Mouse (Mus musculus) embryonic stem cell, embryonic (primary cell): ENCODE data around the gene Edn3.

Experiments used
- CTCF ChIA-PET, 4 experiments: fragments of 300-600 bp in 2 of 4; fragments of 350-600 bp in 2 of 4; sonication (Branson Sonifier 250); formaldehyde crosslinking; loops; one replicate each; lab custom pipeline; 2022; ENCODE audit warnings: inconsistent platforms in 2 of 4; lab: Charles Lee
- POLR2A ChIA-PET, 4 experiments: fragments of 300-600 bp in 2 of 4; fragments of 350-600 bp in 2 of 4; sonication (Branson Sonifier 250); formaldehyde crosslinking; loops; one replicate each; lab custom pipeline; 2022; ENCODE audit warnings: antibody characterized with exemption in 4 of 4, inconsistent platforms in 1 of 4; lab: Charles Lee

Gene Edn3

DNA sequence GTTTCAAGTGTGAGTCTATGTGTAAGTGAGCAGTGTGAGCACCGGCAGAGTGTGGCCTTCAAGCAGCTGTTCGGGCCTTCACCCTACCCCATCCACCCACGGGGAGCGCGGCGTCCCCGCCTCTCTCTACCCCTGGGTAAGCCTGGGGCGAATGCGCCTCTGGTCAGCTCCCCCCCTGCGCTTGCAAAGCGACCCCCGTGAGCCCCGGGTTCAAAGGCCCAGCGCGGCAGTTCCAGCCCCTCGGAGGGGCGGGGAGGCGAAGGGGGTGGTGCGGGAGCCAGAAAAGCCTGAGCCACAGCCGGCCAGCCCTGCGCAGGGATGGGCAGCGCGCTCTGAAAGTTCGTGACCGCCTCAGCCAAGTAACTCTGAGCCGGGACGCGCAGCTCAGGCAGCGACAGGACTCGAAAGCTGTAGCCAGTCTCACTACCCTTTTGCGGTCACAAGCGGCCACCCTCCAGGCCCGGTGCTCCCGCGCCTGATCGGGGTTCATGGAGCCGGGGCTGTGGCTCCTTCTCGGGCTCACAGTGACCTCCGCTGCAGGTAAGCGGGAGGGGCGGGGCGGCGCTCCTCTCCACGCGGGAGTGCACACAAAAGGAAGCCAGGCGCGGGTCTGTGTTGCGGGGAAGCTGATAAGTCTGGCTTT is at the start of gene Edn3:
Gene Edn3 (plus strand): TSS at position 141 of the 643 bp plus-strand sequence.
- CTCF ChIA-PET, result interaction anchor here in 3 of 4 experiments (0.5 to 1.5 kb wide), 3 partner anchors 87 to 1671 kb away, joined by 3 to 6 read pairs (median 4); no protein-coding TSS in a partner anchor
- POLR2A ChIA-PET, result interaction anchor here in 2 of 4 experiments (0.7 to 1.0 kb wide), 3 partner anchors 12 to 18 kb away, joined by 3 read pairs; no protein-coding TSS in a partner anchor

GRCm38 (mm10) chr2:174712043-174712442 is 48.4 kb upstream of the Edn3 start:
- ChIA-PET CTCF (interaction anchor here in 3 of 4 experiments (0.7 to 1.0 kb wide), 4 partner anchors 15 to 720 kb away, joined by 3 to 6 read pairs (median 3); no protein-coding TSS in a partner anchor), POLR2A (interaction anchor here in 1 of 4 experiments (0.7 kb wide), 1 partner anchor 15 kb away, joined by 3 read pairs; no protein-coding TSS in a partner anchor)

GRCm38 (mm10) chr2:174715938-174716337 is 44.5 kb upstream of the Edn3 start:
- CTCF ChIA-PET, result no interaction called here
- POLR2A ChIA-PET, result no interaction called here

DNA sequence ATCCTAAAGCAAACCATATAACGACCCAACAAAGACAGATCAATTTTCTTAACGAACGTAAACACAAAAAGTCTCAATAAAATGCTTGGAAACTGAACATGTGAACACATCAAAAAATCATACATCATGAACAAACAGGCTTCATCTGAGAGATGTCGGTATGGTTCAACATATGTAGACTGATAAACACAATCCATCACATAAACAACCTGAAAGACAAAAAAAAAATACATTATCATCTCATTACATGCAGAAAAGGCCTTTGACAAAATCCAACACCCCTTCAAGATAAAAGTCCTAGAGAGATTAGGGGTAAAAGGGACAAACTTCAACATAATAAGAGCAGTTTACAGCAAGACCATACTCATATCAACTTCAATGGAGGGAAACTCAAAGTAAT is 42.6 kb upstream of the Edn3 start:
- POLR2A ChIA-PET, result no interaction called here
- CTCF ChIA-PET, result no interaction called here

DNA sequence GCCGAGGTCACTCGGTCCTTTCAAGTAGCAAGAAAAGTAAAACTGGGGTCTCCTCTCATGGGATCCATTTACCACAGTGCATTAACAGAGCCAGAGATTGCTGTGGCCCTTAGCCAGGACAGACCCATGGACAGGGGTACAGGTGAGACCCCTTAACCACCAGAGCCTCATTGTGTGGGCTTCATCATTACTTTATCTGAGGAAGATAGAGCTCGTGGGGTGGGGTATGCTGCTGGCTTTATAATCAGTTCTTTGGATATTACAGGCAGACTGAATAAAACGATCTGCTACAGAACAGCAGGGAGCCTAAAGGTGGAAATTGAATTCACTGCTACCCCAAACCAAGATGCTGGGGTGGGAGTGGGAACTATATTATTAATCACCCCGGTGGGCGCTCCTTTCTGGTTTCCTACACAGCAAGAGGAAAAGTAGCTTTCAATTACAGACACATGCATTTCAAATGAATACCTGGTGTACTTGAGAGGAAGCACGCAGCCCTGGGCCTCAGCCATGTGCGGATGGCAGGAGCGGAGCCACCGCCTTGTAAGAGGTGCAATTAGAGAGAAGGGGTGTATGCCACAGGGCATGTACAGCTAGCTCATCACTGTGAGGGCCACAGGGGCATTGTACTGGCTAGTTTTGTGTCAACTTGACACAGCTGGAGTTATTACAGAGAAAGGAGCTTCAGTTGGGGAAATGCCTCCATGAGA is 33.1 kb upstream of the Edn3 start:
- ChIA-PET POLR2A (interaction anchor here in 1 of 4 experiments (0.7 kb wide), 1 partner anchor 1100 kb away, joined by 3 read pairs; no protein-coding TSS in a partner anchor), CTCF (interaction anchor here in 1 of 4 experiments (1.2 kb wide), 1 partner anchor 15 kb away, joined by 3 read pairs; no protein-coding TSS in a partner anchor)

DNA sequence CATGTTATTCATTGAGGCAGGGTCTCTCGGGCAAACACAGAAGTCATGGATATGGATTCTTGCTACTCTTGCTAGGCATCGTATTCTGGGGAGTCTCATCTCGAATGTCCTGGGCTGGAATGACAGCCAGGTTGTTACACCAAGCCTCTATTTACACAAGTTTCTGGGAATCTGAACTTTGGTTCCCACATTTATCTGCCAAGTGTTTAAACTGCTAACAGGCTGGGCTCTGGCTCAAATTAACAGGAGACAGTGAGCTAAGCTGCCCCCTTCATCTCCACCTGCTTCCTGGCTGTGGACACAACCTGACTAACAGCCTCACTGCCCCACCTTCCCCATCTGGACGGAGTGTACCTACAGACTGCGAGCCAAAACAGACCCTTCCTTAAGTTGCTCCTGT is 28.5 kb upstream of the Edn3 start:
- ChIA-PET POLR2A (no interaction called here), CTCF (no interaction called here)

DNA sequence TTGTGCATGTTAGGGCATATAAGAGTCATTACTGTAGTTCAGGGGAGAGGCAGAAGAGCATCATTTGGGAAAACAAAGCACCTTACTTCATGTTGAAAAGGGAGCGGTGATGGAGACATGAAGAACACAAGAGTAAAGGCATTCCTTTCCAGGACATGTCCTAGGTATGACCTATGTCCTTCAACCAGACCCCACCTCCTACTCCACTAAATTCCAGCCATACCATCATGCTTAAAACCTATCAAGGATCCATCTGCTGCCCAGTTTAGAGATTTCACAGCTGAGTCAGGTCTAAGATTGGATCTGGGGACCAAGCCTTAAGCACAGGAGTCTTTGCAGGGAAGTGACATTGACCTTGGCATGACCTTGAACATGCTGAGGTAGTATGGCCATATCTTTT is 25.1 kb upstream of the Edn3 start:
- CTCF ChIA-PET, result no interaction called here
- POLR2A ChIA-PET, result no interaction called here

DNA sequence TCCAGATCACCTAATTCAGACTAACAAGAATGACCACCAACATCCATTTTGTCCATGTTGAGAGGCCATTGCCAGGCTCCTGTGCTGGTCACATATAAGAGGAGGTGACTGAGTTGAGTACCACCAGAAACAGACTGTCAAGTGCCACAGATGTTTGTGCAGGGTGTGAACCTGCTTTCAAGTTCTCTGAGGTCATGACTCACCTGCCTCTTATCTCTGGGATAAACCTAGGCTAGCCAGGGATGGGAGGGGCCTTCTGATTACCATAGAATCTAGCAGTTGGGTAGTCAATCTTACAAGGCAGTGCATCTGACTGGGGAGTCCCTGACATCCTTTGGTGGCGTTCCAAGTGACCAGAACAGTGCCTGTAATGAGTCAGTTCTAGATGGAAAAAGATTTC is 13.2 kb upstream of the Edn3 start:
- POLR2A ChIA-PET, result no interaction called here

GRCm38 (mm10) chr2:174748381-174748780 is 12.0 kb upstream of the Edn3 start:
- ChIA-PET POLR2A (interaction anchor here in 1 of 4 experiments (0.7 to 1.2 kb wide), 3 partner anchors 9 to 74 kb away, joined by 3 read pairs; no protein-coding TSS in a partner anchor), CTCF (interaction anchor here in 1 of 4 experiments (0.6 to 1.0 kb wide), 2 partner anchors 437 to 464 kb away, joined by 3 to 5 read pairs; partner anchors contain the start of gene Gnas)

More for the DNA sequence above, 13.2 kb upstream of the Edn3 start:
- CTCF ChIA-PET, result no interaction called here

DNA sequence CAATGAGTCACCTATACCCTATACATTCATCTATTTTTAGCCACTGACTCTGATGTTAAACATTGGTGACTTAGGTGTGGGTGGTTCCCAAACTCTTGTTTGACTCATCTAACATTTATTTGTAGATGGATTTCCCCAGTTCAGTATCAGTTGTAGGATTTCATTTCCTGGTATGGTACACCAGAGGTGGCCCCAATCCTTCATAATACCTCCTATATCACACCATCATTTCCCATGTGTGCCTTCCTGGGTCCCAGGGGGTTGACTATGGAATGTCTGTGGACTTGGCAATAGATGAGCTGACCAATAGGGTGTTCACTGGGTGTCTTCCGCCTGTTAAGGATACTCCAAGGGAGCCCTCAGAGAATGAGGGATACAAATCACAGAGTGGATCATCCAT is 7.2 kb upstream of the Edn3 start:
- ChIA-PET POLR2A (no interaction called here), CTCF (no interaction called here)

DNA sequence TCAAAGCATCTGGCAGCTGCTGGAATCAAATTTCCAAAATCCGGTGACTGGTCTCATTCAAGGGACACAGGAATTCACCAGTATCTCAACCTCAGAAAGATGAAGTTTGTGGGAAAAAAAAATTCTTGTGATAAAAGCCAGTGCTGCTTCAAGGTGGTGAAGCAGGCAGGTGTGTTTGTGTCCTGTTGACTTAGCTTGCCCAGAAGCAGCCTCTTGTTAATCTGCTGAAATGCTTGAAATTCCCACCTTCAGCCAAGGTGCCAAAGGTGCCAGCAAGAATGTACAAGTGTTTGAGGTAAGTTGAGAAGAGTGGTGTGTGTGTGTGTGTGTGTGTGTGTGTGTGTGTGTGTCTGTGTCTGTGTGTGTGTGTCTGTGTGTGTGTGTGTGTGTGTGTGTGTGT is 6.2 kb upstream of the Edn3 start:
- ChIA-PET POLR2A (interaction anchor here in 1 of 4 experiments (0.7 kb wide), 2 partner anchors 40 to 223 kb away, joined by 3 read pairs; no protein-coding TSS in a partner anchor), CTCF (no interaction called here)

DNA sequence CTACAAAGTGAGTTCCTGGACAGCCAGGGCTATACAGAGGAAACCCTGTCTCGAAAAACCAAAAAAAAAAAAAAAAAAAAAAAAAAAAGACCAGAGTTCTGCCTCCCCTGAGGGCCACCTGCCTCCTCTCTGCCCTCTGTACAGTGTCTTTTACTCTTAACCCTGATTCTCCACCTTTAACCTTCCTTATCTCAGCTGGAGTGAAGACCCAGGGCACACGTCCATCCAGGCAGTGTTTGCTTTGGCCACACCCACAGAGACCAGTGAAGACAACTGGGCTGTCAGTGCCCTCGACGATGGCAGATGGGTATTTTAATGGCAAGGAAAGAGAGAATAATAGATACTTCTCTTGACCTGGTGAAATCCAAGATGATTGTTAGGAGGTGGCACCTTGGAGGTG is 1.2 kb upstream of the Edn3 start:
- POLR2A ChIA-PET, result interaction anchor here in 1 of 4 experiments (0.7 kb wide), 1 partner anchor 45 kb away, joined by 5 read pairs; no protein-coding TSS in a partner anchor
- CTCF ChIA-PET, result no interaction called here

DNA sequence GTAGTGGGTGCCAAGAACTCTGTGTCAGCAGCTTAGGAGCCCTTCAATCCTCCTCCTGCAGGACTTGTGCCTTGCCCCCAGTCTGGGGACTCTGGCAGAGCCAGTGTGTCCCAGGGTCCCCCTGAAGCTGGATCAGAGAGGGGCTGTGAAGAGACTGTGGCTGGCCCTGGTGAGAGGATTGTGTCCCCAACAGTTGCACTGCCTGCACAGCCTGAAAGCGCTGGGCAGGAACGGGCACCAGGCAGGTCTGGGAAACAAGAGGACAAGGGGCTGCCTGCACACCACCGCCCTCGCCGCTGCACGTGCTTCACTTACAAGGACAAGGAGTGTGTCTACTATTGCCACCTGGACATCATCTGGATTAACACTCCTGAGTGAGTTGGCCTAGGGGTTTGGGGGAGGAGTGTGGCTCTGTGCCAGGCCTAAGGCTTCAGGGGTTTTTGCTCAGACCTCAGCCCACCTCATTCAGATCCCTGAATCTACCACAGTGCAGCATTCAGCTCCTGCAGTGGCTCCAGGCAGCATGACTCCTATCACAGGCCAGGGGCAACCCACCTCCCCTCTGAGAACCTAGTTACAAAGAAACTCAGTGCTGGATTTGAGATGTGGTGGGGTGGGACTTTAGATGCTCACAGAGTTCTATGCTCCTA is 1.2 kb downstream of the Edn3 start:
- CTCF ChIA-PET, result interaction anchor here in 2 of 4 experiments (0.9 to 1.5 kb wide), 3 partner anchors 88 to 139 kb away, joined by 3 to 6 read pairs (median 4); no protein-coding TSS in a partner anchor
- POLR2A ChIA-PET, result interaction anchor here in 2 of 4 experiments (0.6 to 1.0 kb wide), 2 partner anchors 13 to 1082 kb away, joined by 3 to 4 read pairs; no protein-coding TSS in a partner anchor

DNA sequence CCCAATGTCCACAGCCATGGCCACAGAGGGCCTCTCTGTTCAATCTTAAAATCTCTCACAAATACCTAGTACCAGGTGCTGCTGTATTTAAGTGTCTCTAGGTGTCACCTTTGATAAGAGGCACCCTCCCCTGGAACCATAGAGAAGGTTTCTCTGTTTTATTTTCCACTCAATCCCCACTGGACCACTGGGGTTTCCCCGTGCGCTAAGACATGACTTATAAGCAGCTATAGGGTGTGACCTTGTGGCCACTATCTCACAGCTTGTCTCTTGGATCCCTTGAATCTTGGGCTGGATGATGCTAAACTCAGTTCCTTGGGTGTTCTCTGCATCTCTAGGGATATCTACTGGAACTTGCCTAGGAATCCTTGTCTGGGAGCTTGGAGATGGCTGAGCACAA is 1.9 kb downstream of the Edn3 start:
- ChIA-PET POLR2A (no interaction called here), CTCF (interaction anchor here in 1 of 4 experiments (1.1 kb wide), 1 partner anchor 450 kb away, joined by 3 read pairs; no protein-coding TSS in a partner anchor)

DNA sequence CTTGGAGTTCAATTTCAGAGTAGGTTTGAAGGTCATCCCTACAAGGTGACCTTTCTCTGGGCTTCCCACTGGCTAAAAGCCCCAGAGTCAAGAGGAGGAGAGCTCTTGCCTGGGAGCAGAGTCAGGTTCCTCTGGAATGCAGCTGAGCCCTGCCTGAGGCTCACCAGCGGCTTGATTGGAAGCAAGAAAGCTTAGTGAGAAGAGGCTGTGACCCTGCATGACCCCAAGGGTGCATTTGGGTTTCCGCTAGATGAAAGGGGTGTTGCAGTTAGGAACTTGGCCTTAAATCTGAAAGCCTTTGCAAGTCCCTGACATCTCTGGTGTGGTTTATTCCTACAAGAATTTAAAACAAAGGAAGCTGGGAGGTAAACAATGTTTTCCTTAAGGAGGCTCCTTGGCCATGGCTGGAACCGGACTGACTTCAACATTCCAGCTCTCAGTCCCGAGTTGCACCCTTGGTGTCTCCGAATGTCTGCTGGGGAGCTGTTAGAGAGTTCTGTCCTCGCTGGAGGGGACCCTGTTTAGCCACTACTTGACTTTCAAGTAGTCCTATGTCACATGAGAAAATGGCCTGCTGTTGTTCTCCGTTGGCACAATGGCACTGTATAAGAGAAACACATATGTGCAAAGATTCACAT is 8.6 kb downstream of the Edn3 start:
- POLR2A ChIA-PET, result interaction anchor here in 2 of 4 experiments (1.0 to 1.6 kb wide), 2 partner anchors 46 to 148 kb away, joined by 3 read pairs; no protein-coding TSS in a partner anchor
- CTCF ChIA-PET, result no interaction called here

- POLR2A ChIA-PET, result interaction anchor here in 1 of 4 experiments (0.6 kb wide), 1 partner anchor 1753 kb away, joined by 4 read pairs; no protein-coding TSS in a partner anchor
- CTCF ChIA-PET, result interaction anchor here in 1 of 4 experiments (0.6 kb wide), 1 partner anchor 99 kb away, joined by 3 read pairs; no protein-coding TSS in a partner anchor
These were observed 14.0 kb downstream of the Edn3 start for GRCm38 (mm10) chr2:174774177-174775111.

DNA sequence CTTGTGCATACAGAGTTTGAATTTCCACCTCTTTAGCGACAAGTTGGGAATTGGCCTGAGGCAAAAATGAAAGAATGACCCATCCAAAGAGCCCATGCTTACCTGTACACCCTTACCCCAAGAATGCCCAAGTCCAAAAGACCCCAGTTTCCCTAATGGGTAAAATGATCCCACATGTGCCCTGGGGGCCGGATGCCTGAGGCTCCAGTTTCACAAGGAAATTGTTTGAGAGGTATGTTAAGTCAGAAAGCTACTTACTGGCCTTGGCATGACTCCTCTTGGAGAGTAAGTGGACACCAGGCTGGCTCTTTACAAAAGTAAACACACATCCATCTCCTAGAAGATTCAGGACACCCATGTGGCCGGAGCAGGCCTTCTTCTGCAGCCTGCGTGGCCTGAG is 21.6 kb downstream of the Edn3 start:
- POLR2A ChIA-PET, result interaction anchor here in 1 of 4 experiments (1.4 kb wide), 1 partner anchor 108 kb away, joined by 3 read pairs; no protein-coding TSS in a partner anchor
- CTCF ChIA-PET, result no interaction called here
